Mouse (Mus musculus) neural tube, embryonic 13.5 days (tissue): ENCODE data around the gene Chil6. TPM values are rescaled to one million over a fixed set of nuclear protein-coding genes. Genes with fewer than 3 reads are reported as not detected.

Experiments
- ATAC-seq: fragments of 200-750 bp; cut with Nextera tagmentation; 2 replicates; pipeline ENCODE4 v1.8.0; 2017; ENCODE audit warnings: low read depth, mild to moderate bottlenecking, moderate TSS enrichment, moderate library complexity
- H3K27ac ChIP-seq: fragments of 300-500 bp; sonication (generic); replicated peaks from 2 replicates; pipeline ENCODE4 v1.5.1; 2015; ENCODE audit warnings: moderate library complexity, mild to moderate bottlenecking, inconsistent platforms
- H3K27me3 ChIP-seq: fragments of 300-500 bp; sonication (generic); 2 replicates; pipeline ENCODE4 v1.6.1; 2015; ENCODE audit warnings: mild to moderate bottlenecking, inconsistent platforms
- H3K36me3 ChIP-seq: fragments of 300-500 bp; sonication (generic); 2 replicates; pipeline ENCODE4 v1.6.1; 2015; ENCODE audit warnings: mild to moderate bottlenecking, inconsistent platforms
- H3K4me1 ChIP-seq: fragments of 300-500 bp; sonication (generic); replicated peaks from 2 replicates; pipeline ENCODE4 v1.6.1; 2015; ENCODE audit warnings: inconsistent platforms
- H3K4me2 ChIP-seq: fragments of 300-500 bp; sonication (generic); 2 replicates; pipeline ENCODE4 v1.6.1; 2015; ENCODE audit warnings: inconsistent platforms, mild to moderate bottlenecking, moderate library complexity
- H3K4me3 ChIP-seq: fragments of 300-500 bp; sonication (generic); 2 replicates; pipeline ENCODE4 v1.5.1; 2015; ENCODE audit warnings: mild to moderate bottlenecking, inconsistent platforms
- H3K9ac ChIP-seq: fragments of 300-500 bp; sonication (generic); 2 replicates; pipeline ENCODE4 v1.6.1; 2015; ENCODE audit warnings: moderate library complexity, mild to moderate bottlenecking, inconsistent platforms
- H3K9me3 ChIP-seq: fragments of 300-500 bp; sonication (generic); 2 replicates; pipeline ENCODE4 v1.6.1; 2016; ENCODE audit warnings: inconsistent platforms
- WGBS: fragments of 180-500 bp; shearing (Covaris S2); methylation state at CpG from one replicate; pipeline ENCODE4 v1.1.7; 2015; 5-methylcytosine and 5-hydroxymethylcytosine counted together
- polyA plus RNA-seq: library from polyadenylated mRNA; unstranded; fragments of >200 nt; fragmentation: Nextera tagmentation; extraction: Ambion mirVana; gene quantifications from 2 replicates; pipeline ENCODE4 v1.2.1, GENCODE M21; 2015

Gene Chil6
- not detected in 2 replicates for polyA plus RNA-seq

GRCm38 (mm10) chr3:106406082-106406481, at the start of gene Chil6:
Gene Chil6 (minus strand): TSS chr3:106406182.
- Histone ChIP-seq H3K36me3 (no peaks in the 10 kb centered on the region), H3K27me3 (no peaks in the 10 kb centered on the region), H3K9me3 (no peaks in the 10 kb centered on the region), H3K4me2 (no peak within 1 kb of the TSS), H3K4me3 (no peak within 1 kb of the TSS), H3K27ac (no peak within 1 kb of the TSS), H3K4me1 (no peaks in the 10 kb centered on the region), H3K9ac (no peak within 1 kb of the TSS)
- no peak for ATAC-seq

GRCm38 (mm10) chr3:106452616-106453015, 46.6 kb upstream of the Chil6 start:
- H3K27me3 ChIP-seq = no peaks in the 10 kb centered on the region
- 82% methylated on average over 4 of the region's 4 CpGs for WGBS
- H3K4me3 ChIP-seq = no peak overlapping the region
- no peaks in the 10 kb centered on the region for H3K36me3 ChIP-seq
- H3K27ac ChIP-seq = no peak overlapping the region
- H3K4me1 ChIP-seq = no peaks in the 10 kb centered on the region
- H3K9me3 ChIP-seq = no peaks in the 10 kb centered on the region
- H3K4me2 ChIP-seq = no peak overlapping the region
- no peak overlapping the region for H3K9ac ChIP-seq
- ATAC-seq = no peak

GRCm38 (mm10) chr3:106449567-106449966, 43.6 kb upstream of the Chil6 start:
- Histone ChIP-seq H3K27ac (no peak overlapping the region), H3K9me3 (no peaks in the 10 kb centered on the region), H3K36me3 (no peaks in the 10 kb centered on the region), H3K4me1 (no peaks in the 10 kb centered on the region), H3K9ac (no peak overlapping the region), H3K4me3 (no peak overlapping the region), H3K27me3 (no peaks in the 10 kb centered on the region), H3K4me2 (no peak overlapping the region)
- 77% methylated on average over 4 of the region's 4 CpGs for WGBS
- ATAC-seq = no peak

- H3K27me3 ChIP-seq = no peaks in the 10 kb centered on the region
- H3K4me1 ChIP-seq = no peaks in the 10 kb centered on the region
- no peak overlapping the region for H3K9ac ChIP-seq
- H3K9me3 ChIP-seq = no peaks in the 10 kb centered on the region
- H3K4me3 ChIP-seq = no peak overlapping the region
- ATAC-seq = no peak
- H3K4me2 ChIP-seq = no peak overlapping the region
- no peak overlapping the region for H3K27ac ChIP-seq
- H3K36me3 ChIP-seq = no peaks in the 10 kb centered on the region
These were observed 43.0 kb upstream of the Chil6 start for GRCm38 (mm10) chr3:106448995-106449394.

- H3K27ac ChIP-seq = no peak overlapping the region
- no peak overlapping the region for H3K9ac ChIP-seq
These were observed 42.6 kb upstream of the Chil6 start for GRCm38 (mm10) chr3:106448571-106448970.

More at GRCm38 (mm10) chr3:106448571-106448970, 42.6 kb upstream of the Chil6 start:
- no peaks in the 10 kb centered on the region for H3K27me3 ChIP-seq
- H3K4me1 ChIP-seq = no peaks in the 10 kb centered on the region
- no peak overlapping the region for H3K4me3 ChIP-seq
- H3K4me2 ChIP-seq = no peak overlapping the region
- no peak for ATAC-seq
- no peaks in the 10 kb centered on the region for H3K36me3 ChIP-seq
- no peaks in the 10 kb centered on the region for H3K9me3 ChIP-seq

Other genes starting within 250 kb of the Chil6 start
- not detected in 2 replicates for gene Chil3, start 238.6 kb downstream of the Chil6 start, polyA plus RNA-seq
- not detected in 2 replicates for gene Chil4, start 186.7 kb downstream of the Chil6 start, polyA plus RNA-seq
- gene Dennd2d, start 76.2 kb upstream of the Chil6 start, polyA plus RNA-seq = 0.15 and 0.55 TPM in 2 replicates
- 69.7 and 75.3 TPM in 2 replicates for gene Dram2, start 141.6 kb upstream of the Chil6 start, polyA plus RNA-seq
- gene Cept1, start 141.6 kb upstream of the Chil6 start, polyA plus RNA-seq = 42.7 and 43.2 TPM in 2 replicates